Mouse (Mus musculus) thymus, postnatal 36 days (tissue): ENCODE results near the gene Fabp7.

Experiments
- DNase-seq, 2 experiments: peaks; one replicate each; pipeline ENCODE4 v3.0.0; 2022; ENCODE audit warnings: mixed read lengths in 2 of 2

The Fabp7 gene

DNA sequence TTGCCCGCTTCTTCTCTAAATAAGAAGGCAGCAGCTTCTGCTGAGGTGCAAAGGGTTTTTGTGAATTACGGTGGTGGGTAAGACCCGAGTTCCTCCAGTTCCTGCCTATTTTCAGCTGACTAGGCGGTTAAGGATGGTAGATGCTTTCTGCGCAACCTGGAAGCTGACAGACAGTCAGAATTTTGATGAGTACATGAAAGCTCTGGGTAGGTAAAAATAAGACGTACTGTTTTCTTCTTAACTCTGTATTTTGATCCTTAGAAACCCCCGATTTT is at the start of gene Fabp7:
TSS of gene Fabp7 (plus strand) at position 6 of the 275 bp plus-strand sequence.
- no peak for DNase-seq

DNA sequence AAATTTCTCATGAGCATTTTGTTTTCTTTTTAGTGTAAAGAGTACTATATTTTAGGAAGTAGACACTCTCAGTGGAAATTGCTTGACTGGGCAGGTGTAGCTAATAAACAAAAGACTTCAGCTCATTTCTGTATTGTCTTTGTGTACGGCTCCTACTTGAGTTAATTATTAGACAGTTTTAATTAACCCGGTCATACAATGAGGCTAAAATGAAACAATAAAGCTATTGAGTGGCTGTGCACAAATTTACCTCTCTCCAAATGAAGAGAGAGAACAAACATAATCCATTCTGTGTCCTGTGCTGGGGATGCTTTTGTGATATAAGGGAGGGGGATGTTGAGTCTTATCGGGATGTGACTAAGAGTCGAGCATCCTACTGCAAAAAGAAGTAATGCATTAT is 43.9 kb upstream of the Fabp7 start:
- DNase-seq = no peak

DNA sequence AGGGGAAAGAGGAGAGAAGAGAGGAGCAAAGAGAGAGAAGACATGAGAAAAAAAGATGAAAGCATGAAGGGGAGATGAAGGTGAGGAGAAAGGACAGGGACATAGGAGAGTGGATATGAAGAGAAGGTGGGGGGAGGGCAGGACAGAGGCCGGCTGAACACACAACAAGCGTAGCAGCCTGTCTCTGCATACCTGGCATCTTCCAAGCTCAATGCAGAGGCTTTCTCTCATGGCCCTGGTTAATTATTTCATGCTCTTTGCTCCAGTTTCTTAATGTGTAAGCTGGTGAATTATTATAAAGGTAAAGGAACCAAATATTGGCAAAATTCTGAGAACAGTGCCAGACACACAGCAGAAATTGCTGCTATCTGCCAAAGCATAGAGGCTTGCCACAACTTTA is 43.3 kb upstream of the Fabp7 start:
- DNase-seq = no peak

DNA sequence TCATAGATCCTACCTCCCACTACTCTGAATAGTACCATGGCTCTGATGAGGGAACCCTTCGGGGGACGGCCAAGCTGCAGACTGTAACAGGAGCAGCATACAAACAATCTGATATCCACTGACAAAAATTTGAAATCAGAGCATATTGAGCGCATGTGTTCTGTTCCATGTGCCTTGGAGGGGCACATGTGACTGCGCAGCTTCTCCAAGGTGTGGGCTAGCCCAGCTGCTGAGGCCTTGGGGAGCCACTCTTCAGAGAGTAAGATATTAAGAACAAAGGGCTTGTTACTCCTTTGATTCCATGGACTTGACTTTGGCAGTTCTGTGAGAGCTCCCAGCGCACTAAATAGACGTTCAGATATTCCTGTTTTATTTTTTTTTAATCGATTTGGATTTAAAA is 41.6 kb upstream of the Fabp7 start:
- DNase-seq = no peak

DNA sequence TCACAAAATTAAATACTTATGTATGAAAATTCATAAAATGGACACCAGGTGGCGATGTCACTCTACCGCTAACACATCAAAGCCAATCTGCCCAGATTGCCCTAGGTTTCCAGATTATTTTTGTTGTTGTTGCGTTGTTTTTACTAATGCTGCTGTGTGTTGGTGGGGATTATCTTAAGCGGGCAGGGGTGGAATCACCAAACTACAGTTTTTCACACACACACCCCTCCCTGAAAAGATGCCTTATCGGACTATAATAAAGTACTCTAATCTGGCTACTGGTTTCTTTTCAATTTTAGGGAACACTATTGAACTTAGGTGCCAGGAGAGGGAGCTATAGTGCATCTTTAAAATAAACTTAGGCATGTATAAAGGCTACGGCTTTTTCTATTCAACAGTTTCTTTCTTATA is 41.1 kb upstream of the Fabp7 start:
- peak; percentile 13 to 33 for DNase-seq

DNA sequence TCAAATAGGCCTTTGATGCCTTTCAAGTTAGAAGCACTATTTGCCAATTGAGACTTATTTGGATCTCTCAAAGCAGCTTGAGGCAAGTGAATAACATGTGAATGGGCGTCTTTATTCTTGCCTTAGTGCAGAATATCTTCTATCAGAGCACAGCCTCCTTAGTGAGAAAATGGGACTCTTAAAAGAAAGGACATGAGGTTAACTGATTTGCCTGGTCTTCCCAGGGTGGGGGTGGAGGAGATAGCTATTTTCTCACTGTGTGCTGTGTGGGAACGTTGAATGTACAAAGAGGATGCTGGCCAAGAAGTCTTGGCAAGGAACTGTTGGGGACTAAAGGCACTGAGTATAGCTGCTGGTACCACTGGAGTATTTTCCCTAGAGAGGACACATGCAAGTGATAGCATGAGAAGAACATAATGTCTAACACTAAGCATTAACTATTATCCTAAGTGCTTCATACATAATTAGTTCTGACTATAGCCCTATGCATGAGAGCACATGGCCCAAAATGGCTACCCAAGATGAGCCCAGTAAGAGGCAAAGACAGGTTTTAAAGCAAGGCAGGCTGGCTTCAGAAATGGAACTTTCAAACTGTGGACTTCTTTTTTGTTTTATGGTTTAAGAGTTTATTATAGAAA is 40.4 kb upstream of the Fabp7 start:
- no peak for DNase-seq

DNA sequence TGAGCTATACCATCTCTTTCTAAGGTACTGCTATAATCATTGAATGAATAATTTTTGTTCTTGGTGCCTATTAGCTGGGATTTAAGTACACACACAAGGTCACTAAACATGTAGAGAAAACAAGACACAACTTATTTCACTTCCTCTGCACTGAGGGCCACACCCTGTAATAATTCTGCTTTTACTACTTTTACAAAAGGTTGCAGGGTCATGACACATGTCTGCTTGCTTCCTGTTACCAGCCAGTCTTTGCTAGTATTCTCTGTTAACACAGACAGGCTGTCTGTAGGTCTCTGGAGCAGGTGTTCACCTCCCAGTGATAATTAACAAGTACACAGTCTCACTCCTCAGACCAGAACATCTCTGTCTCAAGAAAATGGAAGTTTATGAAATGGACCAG is 39.2 kb upstream of the Fabp7 start:
- DNase-seq = no peak

DNA sequence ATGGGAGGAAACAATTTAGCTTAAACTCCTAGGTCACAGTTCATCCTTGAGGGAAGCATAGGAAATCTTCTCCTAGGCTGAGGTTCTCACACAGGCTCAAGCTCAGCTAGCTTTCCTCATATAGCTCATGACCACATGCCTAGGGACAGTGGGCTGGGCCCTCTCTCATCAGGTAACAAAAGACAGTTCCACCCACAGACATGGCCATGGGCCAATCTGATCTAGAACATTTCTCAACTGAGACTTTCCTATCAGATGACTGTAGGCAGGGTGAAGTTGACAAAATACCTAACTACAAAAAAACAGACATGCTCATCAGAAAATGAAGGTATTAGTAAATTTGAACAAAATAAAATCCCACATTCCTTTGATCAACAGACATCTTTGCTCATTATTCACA is 37.6 kb upstream of the Fabp7 start:
- no peak for DNase-seq

DNA sequence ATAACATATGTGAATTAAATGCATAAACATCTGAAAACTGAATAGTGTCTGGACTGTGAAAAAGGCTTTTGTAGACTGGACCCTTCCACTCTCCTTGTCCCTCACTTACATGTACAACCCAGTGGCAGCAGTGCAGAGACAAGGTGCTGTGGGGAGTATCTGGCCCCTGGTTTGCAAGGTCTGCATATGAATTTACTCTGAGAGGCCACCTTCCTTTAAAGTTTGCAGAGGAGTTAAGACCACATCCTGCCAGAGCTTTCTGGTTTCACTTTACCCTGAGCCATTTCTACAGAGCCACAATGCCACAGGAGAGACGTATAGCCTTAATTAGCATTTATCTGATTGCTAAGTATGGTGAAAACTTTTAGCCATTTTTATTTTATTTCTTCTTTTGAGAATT is 31.3 kb upstream of the Fabp7 start:
- peak; percentile 7 to 9 for DNase-seq

DNA sequence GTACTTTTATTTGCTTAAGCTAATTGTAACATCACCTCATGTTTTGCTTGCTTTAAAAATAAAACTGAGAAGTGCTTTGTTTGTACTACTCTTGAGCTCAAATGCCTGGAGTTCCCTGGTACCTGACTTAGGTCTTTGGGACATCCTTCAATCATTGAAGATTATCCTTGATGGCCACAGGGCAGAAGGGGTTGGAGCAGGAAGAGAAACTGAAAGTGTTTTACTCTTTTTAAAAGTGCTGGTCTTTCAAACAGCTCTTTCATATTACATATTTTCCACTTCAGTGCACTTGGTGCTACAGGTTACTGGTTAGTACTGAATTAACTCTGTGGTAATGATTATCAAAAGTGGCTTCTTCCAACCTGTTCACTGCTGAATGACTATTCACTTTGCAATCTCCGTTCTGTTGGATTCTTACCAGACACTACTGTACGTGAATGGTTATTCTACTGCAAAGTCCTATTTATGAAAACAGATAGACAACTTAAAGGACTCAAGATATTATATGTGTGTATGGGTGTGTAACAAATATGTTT is 29.4 kb upstream of the Fabp7 start:
- DNase-seq = no peak

DNA sequence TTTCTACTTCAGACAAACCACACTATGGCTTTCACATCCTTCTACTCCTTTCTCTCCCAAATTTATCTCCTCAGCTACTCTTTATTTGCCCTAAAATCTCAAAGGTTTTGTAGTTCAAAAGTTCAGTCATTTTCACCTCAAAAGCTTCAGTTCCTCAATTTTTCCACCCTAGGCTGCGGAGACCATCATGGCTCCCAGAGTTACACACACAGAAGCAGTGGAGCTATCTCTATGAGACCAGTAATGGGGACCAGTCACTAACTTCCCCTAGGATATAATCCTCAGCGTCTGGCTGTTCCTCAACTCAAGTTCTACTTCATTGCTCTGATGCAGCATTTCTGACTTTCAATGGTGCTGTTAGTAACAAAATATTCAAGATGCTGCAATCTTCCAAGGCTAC is 25.7 kb upstream of the Fabp7 start:
- DNase-seq = no peak

DNA sequence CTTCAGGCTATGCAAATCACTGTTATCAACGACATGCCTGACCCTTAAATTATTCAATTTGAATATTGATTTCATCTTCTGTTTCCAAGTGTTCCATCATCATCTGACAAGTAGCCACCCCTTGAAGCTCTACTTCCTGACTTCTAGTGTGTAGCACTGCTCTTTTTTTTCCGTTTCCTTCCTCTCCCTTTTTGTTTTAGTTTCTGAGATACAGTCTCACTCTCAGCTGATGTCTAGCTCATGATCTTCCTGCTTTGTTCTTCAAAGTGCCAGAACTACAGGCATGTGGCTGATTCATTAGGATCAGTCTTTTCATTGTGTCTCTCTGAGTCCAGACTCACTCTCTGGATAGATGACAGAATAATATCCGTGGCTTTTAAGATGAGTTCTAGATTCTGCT is 24.0 kb upstream of the Fabp7 start:
- DNase-seq = no peak

DNA sequence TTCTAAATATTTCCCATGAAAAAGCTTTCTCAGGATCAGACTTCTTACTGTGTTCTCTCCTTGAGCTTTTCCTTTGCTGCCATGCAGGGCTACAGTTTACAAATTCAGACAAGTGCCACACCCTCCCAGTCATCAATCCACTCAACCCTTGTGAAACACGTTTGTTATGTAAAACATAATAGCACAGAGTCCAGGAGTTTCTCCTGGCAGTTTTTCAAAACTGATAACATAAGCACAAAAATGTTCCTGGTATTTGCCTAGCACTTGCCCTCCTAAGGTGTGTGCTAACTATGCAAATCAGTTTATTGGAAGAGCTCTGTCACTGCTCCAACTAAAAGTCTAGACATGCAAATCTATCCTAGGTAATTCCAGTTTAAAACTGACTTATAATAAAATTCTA is 21.6 kb upstream of the Fabp7 start:
- DNase-seq = no peak

DNA sequence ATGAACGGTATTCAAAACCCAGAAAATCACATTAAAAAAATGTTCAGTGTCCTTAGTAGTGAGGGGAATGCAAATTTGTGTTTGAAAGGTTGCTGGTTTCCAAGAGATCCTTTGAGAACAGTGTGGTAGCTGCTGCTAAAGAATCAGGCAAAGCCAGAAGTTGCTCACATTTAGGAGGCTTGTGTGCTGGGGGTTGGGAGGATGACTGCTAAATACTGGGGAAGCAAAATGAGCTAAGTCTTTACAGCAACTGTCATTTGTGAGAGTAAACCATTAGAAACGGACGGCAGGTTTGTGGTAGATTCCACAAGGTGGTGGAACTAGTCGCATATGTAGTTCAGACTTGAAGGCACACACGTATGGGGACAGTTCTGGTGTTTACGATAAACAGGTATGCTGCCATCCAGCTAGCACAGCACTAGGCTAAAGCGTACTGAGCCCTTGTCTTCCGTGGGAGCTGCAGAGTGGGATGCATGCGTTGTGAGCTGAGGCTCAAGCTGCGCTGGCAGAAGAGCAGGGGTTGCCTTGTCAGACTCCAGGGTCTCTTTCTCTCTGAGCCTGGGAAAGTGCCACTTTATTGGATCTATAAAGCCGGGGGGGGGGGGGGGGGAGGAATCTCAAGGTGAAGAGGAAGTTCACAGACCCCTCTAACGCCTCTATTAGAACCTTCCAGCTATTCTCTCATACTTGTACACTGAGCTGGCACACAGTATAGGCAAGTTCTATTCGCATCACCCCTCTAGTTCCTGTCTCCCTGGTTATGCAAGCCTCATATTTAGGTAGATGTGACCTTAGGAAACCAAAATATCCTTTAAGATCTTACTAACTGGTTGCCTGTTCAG is 1.2 kb upstream of the Fabp7 start:
- no peak for DNase-seq

DNA sequence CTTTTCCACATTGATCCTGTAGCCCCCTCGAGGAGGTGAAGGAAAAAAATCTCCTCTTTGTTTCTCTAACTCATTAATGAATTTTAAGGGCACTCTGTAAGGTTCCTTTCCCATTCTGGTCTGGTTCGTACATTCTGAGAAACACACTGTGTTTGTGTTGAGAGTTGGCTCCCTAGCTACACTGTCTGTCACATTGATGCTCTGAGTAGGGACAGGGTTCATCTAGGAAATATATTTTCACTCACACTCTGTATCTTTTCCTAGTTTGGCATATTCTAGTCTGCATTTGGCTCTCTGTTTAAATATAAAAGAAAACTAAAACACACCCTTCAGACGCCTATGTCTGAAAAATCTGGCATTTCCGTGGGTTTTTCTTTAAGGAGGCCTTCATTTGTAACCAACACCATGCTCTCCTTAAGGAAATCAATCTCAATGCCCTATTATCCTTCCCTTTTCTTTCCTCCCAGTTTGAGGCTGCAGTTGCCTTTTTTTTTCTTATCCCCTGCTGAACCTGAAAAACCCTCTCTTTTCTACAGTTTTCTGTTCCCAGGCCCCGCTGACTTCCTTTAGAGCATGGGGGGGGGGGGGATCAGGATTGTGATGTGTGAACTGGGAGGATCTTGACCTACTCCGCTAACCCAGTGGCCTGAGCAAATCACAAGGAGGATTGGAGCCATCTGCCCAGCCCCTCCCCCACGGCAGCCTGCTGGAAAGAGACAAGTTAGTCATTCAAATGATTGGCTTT is 378 bp upstream of the Fabp7 start:
- no peak for DNase-seq

DNA sequence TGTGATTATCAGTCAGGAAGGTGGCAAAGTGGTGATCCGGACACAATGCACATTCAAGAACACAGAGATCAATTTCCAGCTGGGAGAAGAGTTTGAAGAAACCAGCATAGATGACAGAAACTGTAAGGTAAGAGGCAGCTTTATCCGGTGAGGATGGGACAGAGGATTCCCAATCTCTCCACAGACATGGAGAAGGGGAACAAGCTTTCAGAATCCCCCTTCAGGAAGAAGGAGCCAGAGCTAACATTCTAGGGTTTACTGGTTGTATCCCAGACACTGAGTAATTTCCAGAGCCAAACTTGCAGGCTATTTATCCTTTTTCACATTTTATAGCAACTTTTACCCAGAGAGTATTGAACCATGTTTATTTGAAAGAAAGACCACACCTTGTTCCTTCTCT is 871 bp downstream of the Fabp7 start:
- no peak for DNase-seq

DNA sequence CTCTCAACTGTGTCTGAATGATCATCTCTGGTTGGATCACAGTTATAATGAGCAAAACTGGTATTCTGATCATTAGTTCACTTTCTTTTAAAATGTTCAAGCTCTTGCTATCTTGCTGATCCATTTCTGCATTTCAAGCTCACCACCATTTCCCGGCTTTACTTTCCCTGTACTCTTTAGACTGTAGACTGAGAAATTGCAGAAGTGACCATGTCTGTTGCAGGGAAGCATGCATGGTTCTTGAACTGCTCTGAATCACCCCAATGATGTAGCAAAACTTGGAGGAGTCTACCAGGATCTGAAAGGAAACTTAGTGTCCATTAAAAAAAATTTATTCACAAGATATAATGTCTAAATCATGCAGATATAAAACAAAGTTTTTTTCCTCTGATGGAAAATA is 8.3 kb downstream of the Fabp7 start:
- DNase-seq = no peak

DNA sequence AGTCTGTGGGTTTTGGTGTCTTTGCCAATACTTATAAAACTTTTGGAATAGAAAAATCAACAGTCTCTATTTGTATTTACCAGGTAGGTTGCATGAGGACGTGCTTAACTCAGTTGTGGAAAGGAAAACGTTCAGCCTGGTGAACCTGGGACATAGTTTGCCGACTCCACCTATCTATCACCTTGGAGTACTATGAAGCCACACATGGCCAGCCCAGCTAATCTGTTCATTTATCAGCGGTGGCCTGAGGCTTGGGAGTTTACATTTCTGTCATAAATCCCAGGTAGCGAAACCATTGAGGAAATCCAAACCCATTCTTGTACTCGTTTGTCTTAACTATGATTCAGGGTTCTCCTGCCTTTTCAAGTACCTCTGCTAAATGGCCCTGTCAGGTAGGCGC is 9.3 kb downstream of the Fabp7 start, which contains the start of gene Smpdl3a:
TSS of gene Smpdl3a (plus strand) at position 318 of the 400 bp plus-strand sequence.
- no peak for DNase-seq

DNA sequence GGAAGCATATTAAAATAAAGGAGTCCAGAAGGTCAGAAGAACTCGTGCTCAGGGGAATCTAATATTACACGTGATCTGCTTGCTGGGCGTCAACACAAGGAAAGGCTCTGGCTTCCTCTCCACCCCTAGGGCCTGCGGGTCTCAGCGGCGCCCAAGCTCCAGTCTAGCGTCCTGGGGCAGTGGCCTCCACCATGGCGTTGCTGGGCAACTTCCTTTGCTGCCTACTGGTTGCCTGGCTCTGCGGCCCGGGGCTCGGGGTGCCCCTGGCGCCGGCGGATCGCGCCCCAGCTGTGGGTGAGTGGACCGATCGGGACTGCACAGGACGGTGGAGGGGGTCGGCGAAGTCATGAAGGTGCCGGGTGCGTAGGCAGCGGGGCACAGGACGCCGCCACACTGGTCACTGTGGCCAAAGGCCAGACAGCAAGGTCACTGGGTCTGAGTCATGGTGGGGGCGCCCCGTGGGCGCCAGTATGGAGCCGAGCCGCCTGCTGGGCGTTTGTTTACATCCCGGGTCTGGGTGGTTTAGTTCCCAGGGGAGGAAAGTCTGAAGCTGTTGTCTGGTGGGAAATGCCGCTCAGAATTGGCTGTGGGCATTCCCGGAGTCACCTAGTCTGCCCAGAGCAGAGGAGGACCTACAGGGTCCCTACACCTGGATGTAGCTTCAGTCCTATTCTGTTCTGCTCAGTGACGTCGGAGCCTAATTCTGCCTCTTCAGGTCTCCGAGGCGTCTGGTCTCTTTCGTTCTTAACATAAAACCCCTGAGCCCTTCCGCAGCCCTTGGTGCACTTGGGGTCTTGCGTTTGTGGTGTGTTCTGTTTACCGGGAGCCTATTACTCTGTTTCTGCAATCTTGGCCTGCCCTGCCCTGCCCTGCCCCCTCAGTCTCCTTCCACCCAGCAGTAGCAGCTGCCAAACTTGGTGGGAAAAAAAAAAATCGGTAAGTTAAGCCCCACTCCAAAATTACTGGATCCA is 10.1 kb downstream of the Fabp7 start:
- DNase-seq = peak; percentile 41 to 43

DNA sequence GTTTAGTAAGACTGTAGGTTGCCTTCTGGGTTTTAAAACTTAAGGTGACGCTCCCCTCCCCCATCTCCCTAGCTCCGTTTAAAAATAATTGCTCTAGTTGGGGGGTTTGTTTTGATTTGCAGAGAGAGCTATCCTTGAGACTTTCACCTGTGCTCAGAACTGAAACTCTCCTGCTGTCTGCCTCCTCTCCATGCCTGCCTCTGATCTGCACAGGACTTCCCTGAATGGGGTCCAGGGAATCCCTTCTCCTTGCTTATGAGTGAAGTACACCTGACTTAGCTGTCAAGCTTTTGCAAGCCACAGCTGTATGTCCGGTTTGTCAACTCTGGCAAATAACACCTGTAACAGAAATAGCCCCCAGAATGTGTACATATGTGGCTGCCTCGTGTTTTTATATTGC is 10.9 kb downstream of the Fabp7 start:
- DNase-seq = peak in 1 of 2 experiments; percentile 3

DNA sequence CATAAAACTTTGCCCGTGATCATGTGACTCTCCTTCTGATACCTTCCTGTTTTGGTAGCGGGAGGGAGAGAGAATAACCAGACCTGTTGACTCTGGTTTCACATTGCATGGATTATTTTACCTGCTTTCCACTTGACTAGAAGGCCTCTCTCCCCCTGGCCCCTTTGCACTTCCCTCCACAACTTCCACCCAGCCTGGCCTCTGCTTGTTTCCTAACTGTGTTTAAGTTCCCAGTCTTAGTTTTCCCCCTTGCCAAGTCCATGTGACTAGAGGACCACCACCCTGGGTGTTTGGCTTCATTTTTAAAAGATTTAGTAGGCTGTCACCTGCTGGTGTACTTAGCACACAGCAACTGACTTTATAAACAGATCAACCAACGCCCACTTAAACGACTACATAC is 11.4 kb downstream of the Fabp7 start:
- DNase-seq = peak; percentile 24 to 30

DNA sequence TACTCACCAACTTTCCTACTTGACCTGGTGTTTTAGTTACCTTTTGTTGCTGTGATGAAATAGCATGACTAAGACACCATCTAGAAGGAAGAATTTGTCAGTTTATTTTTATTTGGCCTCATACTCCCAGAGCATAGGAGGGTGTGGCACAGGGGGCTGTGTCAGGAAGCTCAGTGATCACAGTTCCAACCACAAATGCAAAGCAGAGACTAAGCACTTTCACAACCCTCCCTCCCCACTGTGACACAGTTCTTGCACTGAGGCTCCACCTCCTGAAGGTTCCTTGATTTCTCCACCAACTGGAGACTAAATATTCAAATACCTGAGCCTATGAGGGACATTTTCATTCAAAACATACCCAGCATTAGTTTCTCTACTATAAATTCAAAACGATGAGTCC is 14.8 kb downstream of the Fabp7 start:
- DNase-seq = no peak

DNA sequence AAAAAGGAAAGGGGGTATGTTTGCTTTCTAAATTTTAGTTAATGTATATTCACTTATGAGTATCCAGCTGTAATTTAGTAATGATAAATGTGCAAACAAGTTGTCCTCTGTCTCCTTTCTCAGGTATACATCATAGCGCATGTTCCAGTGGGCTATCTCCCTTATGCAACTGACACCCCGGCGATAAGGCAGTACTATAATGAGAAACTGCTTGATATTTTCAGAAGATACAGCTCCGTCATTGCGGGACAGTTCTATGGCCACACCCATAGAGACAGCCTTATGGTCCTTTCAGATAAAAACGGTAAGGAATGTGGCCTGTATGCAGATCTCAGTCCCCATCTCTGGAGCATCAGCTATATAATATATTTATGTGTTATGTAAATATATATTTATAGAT is 23.1 kb downstream of the Fabp7 start:
- DNase-seq = no peak
